Mouse (Mus musculus): ENCODE data around the gene Thrb.

The Thrb gene

DNA sequence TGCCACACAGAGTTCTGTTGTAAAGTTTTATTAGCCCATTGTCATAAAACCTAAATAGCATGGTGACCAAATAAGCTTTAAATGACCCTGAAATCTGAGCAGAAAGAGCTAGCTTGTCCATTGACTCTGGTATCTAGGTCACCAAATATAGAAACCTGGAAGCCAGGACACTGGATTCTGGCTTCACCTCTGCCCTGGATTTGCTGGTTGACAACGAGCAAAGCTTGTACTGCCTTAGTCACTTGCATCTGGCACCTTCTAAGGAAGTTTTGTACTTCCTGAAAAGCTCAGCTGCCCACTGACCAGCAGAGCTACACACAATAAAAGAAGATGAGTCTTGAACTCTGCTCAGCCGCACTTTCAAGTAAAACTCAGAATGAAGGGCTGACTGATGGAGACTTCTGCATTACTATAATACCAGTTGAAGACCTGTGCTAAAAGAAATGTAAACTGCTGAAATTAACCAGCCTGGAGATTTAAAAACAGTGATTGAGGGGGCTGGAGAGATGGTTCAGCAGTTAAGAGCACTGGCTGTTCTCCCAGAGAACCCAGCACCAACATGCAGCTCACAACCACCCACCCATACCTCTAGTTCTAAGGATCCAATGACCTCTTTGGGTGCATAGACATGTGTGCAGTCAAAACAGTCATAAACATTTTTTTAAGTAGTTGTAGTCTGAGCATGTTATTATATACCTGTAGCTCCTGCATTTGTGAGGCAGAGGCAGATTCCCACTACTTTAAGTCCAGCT lies 369.3 kb downstream of the Thrb start:
- no peak for DNase-seq (ENCODE audit: low read depth, low spot score)

DNA sequence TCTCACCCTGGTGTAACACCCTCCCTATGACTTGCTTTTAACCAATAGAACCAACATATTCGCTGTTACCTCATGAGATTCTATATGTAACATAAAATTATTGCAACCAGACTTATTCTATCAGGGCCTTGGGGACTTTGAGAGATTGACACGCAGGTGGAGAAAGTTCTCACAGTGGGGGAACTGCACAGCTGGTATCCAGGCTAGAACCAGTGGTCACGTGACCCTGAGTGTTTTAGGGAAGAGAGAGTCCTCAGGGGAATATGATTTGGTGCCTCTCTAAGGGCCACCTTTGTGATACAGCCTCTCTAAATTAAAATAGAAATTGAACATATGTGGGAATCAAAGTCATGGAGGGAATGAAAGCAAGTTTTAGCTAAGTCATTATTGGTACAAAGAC lies 371.9 kb downstream of the Thrb start:
- no peak for DNase-seq (ENCODE audit: low read depth, low spot score)

DNA sequence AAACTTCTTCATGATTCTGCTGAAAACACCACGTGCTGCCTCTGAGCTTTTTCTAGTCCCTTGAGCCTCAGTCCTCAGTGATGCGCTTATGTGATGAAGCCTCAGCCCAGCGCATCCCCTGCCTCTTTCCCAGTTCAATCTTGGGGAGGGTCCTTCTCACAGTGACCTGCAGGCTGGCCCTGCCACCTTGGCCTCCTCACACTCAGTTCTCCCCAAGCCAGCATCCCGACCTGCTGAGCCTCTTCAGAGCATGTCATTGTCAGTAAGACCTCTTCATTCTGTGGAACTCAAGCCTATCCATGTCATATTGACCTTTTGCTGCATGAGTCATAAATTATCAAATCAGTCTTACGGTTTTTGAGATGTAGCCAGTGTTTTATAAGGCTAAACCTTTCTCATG lies 376.5 kb downstream of the Thrb start:
- no peak for DNase-seq (ENCODE audit: low read depth, low spot score)

DNA sequence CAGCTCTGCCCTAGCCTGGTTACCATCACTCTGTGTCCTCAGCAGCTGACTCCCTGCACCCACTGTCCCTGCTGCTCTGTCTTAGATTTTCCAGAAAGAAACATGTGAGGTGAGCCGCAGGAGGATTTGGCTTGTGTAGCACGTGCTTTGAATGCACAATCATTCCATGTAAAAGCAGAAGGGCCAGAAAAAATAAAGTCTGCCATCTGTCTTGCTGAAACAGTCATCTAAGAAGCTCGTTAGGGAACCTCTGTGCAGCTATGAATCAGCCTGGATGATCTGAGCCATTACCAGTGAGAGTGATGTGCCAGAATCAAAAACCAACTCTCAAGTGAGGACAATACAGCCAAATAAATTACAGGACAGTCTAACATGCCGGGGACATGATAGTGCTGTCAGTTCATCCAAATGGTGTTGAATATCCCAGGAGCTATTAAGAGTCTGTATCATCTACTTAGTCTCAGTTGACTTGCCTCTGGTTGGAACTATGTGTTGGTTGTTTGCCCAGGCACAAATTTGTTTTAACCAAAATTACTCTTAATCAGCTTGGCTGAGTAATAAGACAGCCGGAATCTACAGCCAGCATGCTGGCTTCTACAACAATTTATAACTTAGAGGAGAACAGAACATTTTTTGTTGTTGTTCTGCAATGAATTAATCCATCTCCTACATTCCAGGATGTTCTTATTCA lies 402.2 kb downstream of the Thrb start:
- DNase-seq (ENCODE audit: low read depth, low spot score): no peak

Measured in retina, adult 2 months (tissue).